Mouse (Mus musculus) gastrocnemius, adult 8-10 months (tissue): Measurements from ENCODE around the gene Olfr113. TPM values are rescaled to one million over a fixed set of nuclear protein-coding genes. Genes with fewer than 3 reads are reported as not detected.
"Not testable (repeated sequence)": the region's sequence is repeated elsewhere in the genome, so short reads cannot be mapped to it uniquely, and the experiment has no call there.

ENCODE experiments used
- DNase-seq, 2 experiments: peaks; one replicate each; pipeline ENCODE4 v3.0.0; 2022; ENCODE audit warnings: low spot score in 2 of 2
- total RNA-seq, 4 experiments: library from RNA; stranded (reverse); gene quantifications; 2 replicates each; pipeline ENCODE4 v1.2.4; 2022

Gene Olfr113
- not detected for total RNA-seq

DNA sequence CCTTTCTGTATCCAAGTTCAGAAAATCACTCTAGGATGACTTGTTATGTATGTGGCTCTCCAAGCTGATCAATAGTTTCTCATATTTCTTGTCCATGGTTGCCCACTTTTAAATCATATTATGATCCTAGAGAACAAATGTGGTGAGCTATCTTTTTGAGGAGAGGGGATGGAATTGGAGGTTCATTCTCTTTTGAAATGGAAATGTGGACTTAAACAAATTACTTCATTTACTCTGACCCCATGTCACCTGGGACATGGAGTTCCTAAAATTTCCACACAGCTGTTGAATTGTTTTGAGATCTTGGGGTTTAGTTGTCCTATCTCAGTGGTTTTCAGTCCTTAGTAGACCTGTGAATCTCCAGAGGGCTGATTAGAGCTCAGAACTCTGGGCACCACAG is at the start of gene Olfr113:
Gene Olfr113 (minus strand): TSS at position 101 of the 400 bp plus-strand sequence.
- DNase-seq: no peak

DNA sequence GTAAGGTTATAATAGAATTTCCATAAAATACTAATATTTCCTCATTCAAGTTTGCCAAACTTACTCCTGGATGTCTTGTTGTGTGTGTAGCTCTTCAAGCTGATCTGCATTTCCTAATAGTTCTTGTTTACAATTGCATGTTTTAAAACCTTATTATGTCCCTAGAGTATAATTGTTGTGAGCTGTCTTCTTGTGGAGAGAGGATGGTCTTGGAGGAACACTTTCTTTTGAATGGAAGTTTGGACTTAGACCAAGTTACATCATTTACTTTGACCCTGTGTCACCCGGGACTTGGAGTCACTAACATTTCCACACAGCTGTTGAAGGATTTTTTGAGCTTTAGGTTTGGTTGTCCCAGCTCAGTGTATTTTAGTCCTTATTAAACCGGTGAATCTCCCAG is 49.5 kb upstream of the Olfr113 start, which contains the start of the genes Olfr115 and Olfr116:
Gene Olfr115 (minus strand): TSS at position 101 of the 400 bp plus-strand sequence.
Gene Olfr116 (minus strand): TSS at position 191 of the 400 bp plus-strand sequence.
- no peak for DNase-seq

DNA sequence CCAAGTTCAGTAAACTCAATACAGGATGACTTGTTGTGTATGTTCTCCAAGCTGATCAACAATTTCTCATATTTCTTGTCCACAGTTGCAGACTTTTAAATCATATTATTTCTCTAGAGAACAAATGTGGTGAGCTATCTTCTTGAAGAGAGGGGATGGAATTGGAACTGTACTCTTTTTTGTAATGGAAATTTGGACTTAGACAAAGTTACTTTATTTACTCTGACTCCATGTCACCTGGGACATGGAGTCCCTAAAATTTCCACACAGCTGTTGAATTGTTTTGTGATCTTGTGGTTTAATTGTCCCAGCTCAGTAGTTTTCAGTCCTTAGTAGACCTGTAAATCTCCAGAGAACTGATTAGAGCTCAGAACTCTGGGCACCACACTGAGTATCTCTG is 15.2 kb upstream of the Olfr113 start, which contains the start of gene Olfr114:
Gene Olfr114 (minus strand): TSS at position 101 of the 400 bp plus-strand sequence.
- DNase-seq: no peak

DNA sequence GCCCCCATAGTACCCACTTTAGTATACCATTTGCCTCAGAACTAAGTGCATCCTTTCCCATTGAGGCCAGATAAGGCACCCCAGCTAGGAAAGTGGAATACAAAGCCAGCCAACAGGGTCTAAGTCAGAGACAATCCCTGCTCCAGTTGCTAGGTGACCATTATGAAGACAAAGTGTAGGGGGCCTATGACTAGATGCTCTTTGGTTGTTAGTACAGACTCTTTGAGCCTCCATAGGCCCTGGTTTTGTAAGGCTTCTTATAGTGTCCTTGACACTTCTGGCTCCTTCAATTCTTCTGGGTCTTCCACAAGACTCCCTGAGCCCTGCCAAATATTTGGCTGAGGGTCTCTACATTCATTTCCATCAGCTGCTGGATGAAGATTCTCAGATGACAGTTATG is 8.1 kb downstream of the Olfr113 start, which contains the start of gene Olfr112:
Gene Olfr112 (minus strand): TSS at position 101 of the 400 bp plus-strand sequence.
- no peak for DNase-seq

DNA sequence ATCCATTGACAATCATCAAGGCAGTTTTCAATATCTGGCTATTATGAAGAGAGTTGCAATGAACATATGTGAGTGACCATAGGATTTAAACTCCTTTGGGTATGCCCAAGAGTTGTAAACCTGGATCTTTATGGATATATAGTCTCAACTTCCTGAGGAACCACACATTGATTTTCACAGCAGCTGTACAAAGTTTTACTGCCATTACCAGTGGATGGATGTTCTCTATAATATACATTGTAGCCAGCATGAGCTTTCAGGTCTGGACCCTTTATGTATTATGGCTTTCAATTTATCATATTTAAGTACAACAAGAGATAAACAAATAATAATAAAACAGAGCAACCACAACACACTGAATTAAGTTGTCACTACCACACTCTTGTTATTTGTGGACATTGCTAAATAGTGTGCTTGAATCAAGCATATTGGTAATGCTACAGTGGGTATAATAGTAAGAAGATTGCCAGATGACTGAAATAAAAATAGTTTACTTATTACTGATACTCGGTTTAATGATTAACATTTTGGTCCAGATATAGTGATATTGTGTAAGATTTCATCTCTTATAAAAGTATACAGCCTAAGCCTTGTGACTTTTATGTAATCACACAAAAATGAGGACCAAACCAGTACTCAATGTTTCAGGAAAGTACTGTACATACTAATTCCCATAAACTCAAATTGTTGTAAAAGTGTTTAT is 18.4 kb downstream of the Olfr113 start:
- no peak for DNase-seq

DNA sequence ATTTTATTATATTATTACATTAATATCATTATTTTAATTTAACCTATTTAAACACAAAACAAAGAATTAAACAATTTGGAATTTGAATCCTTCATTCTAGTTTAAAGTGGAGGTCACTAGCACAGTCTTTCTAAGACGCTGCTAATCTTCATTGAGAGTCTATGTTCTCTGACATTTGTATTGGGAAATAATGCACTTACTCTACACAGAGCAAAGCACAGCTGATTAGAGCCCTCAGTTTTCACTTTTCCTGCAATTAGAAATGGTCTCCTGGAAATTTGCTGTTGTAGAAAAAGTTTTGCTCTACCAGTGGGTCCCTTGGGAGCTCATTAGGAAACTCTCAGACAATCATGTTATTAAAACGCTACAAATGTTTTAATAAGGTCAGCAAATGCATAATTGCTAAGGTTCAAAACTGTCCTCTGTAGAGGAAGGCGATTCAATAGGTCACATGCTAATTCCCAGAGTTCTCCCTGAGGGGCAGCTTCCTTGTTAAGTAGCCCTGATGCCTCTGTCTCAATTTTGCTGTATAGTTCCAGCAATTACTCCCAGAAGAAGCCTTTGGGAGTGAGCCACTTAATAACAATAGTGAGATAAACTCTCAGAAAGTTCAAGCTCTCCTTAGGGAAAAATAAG is 33.5 kb downstream of the Olfr113 start:
- DNase-seq: no peak

DNA sequence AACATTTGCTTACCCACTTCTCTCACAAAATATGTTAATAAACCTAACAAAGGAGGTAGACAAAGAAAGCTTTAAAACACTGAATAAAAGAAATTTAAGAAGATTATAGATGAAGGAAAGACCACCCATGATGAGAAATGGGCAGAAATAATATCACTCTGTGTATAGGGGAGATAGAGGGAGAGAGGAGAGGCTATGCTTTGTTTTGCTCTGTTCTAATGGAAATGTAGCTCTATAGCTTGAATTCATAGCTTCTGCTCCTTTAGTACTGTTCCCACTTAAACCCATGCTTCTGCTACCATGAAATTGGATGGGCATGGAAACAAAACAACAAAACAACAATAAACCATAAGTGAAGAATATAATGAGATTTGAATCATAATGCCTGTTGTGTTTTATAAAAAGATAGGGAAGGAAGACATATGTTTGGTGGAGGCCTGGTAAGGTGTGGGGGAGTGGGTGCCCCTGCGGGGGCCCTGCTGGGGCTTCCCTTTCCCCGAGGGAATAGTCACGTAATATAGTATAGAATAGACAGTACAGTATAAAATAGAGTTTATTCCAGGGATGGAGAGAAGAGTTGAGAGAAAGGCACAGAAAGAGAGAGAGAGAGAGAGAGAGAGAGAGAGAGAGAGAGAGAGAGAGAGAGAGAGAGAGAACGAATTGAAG is 35.9 kb downstream of the Olfr113 start:
- no peak for DNase-seq

DNA sequence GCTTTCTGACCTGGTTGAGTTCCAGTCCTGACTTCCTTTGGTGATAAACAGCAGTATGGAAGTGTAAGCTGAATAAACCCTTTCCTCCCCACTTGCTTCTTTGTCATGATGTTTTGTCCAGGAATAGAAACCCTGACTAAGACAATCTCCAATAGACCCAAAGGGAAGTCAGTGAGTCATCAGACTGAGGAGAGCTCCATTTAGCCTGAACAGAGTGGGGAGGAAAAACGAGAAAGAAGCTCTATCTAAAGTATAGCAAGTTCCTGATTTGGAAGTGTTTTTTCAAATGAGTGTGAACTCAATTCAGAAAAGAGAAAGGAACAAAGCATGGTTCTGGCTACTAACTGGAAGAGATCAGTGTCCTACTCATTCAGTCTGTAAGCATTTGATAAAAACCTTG is 39.0 kb downstream of the Olfr113 start:
- DNase-seq: not testable (repeated sequence)

DNA sequence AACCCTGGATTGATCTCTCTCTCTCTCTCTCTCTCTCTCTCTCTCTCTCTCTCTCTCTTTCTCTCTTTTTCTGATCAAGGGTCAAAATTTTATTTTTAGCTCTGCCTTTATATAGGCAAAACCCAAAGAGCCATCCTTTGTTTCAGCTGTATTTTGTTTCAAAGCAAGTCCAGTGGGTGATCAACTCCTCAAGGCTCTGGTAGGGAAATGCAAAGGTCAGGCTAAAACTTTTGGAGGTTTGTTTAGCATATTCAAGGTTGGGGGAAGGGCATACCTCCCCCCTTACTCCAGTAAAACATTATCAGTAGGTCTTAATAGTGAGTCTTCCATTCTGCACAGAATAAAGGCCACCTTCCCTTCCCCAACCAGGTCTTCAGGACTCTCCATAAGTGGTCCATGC is 42.3 kb downstream of the Olfr113 start:
- DNase-seq: no peak

DNA sequence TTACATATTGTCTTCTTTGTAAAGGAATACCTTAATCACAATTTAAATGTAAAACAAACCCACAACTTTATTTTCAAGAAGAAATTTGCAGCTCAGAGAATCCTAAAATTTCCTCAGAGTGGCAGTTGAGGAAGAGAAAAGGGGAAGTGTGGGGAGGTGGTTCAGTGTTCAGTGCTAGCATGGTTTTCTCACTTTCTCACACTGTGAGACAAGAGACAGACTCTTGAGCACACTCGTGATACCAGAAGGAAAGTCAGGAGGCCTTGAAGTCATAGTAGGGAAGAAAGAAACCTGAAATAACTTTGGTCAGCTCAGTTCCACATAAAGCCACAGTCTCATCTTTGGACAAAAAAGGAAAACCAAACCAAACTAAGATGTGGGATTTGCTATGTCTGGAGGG is 52.0 kb downstream of the Olfr113 start:
- not testable (repeated sequence) for DNase-seq

DNA sequence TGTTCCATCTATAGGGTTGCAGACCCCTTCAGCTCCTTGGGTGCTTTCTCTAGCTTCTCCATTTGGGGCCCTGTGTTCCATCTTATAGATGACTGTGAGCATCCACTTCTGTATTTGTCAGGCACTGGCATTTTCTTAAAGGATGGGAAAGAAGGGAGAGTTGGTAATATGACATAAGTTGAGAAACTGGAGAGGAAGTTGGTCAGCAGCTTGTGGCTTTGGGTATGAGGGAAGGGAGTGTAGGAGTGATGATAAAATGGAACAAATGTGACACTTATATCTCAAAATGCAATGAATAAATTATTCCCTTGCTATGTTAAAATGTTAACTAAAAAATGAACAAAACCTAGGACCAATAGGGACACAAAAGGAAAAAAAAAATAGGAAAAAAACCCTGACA is 52.9 kb downstream of the Olfr113 start:
- not testable (repeated sequence) for DNase-seq

Other genes starting within 250 kb of the Olfr113 start
- not detected for gene Olfr103, start 238.0 kb downstream of the Olfr113 start, total RNA-seq
- gene Olfr104-ps, start 218.1 kb downstream of the Olfr113 start, total RNA-seq: not detected
- not detected for gene Olfr105-ps, start 198.6 kb downstream of the Olfr113 start, total RNA-seq
- gene Olfr106-ps, start 187.3 kb downstream of the Olfr113 start, total RNA-seq: not detected
- not detected for gene Olfr107, start 178.4 kb downstream of the Olfr113 start, total RNA-seq
- gene Olfr108, start 132.2 kb downstream of the Olfr113 start, total RNA-seq: not detected
- gene Olfr109, start 118.7 kb downstream of the Olfr113 start, total RNA-seq: not detected
- not detected for gene H2-M2, start 94.1 kb downstream of the Olfr113 start, total RNA-seq
- not detected for gene Olfr110, start 85.2 kb downstream of the Olfr113 start, total RNA-seq
- gene Olfr111, start 69.6 kb downstream of the Olfr113 start, total RNA-seq: not detected
- not detected for gene Olfr112, start 8.2 kb downstream of the Olfr113 start, total RNA-seq
- gene Olfr114, start 15.1 kb upstream of the Olfr113 start, total RNA-seq: not detected
- gene Olfr115, start 49.4 kb upstream of the Olfr113 start, total RNA-seq: under 1 TPM in 1 of 4 experiments, not detected in 3; 0.17 TPM
- not detected for gene Olfr116, start 49.5 kb upstream of the Olfr113 start, total RNA-seq
- not detected for gene Olfr117, start 86.1 kb upstream of the Olfr113 start, total RNA-seq
- not detected for gene Olfr118, start 89.3 kb upstream of the Olfr113 start, total RNA-seq
- gene Olfr119, start 118.9 kb upstream of the Olfr113 start, total RNA-seq: not detected
- gene Olfr120, start 144.1 kb upstream of the Olfr113 start, total RNA-seq: not detected
- gene Olfr121, start 171.2 kb upstream of the Olfr113 start, total RNA-seq: not detected
- gene Olfr122, start 190.9 kb upstream of the Olfr113 start, total RNA-seq: not detected
- gene Olfr123, start 215.9 kb upstream of the Olfr113 start, total RNA-seq: not detected
- not detected for gene Olfr124, start 222.2 kb upstream of the Olfr113 start, total RNA-seq